Mouse (Mus musculus) forebrain, embryonic 13.5 days (tissue): ENCODE data around the gene Hoxa10. TPM values are rescaled to one million over a fixed set of nuclear protein-coding genes. Genes with fewer than 3 reads are reported as not detected.

ENCODE experiments used
- ATAC-seq: fragments of 200-750 bp; cut with Nextera tagmentation; 2 replicates; pipeline ENCODE4 v1.8.0; 2017
- H3K27ac ChIP-seq: fragments of 300-500 bp; sonication (generic); 2 replicates; pipeline ENCODE4 v1.5.1; 2015; ENCODE audit warnings: inconsistent platforms, mild to moderate bottlenecking, moderate library complexity
- H3K27me3 ChIP-seq: fragments of 300-500 bp; sonication (generic); 2 replicates; pipeline ENCODE4 v1.6.1; 2015; ENCODE audit warnings: mild to moderate bottlenecking, inconsistent platforms
- H3K36me3 ChIP-seq: fragments of 300-500 bp; sonication (generic); 2 replicates; pipeline ENCODE4 v1.6.1; 2015; ENCODE audit warnings: mild to moderate bottlenecking, inconsistent platforms; ENCODE audit not compliant: poor library complexity, severe bottlenecking
- H3K4me1 ChIP-seq: fragments of 300-500 bp; sonication (generic); 2 replicates; pipeline ENCODE4 v1.6.1; 2015; ENCODE audit warnings: inconsistent platforms
- H3K4me2 ChIP-seq: fragments of 300-500 bp; sonication (generic); 2 replicates; pipeline ENCODE4 v1.6.1; 2015; ENCODE audit warnings: inconsistent platforms, mild to moderate bottlenecking, moderate library complexity
- H3K4me3 ChIP-seq: fragments of 300-500 bp; sonication (generic); 2 replicates; pipeline ENCODE4 v1.5.1; 2015; ENCODE audit warnings: mild to moderate bottlenecking, inconsistent platforms
- H3K9ac ChIP-seq: fragments of 300-500 bp; sonication (generic); 2 replicates; pipeline ENCODE4 v1.6.1; 2015; ENCODE audit warnings: mild to moderate bottlenecking, inconsistent platforms
- H3K9me3 ChIP-seq: fragments of 300-500 bp; sonication (generic); replicated peaks from 2 replicates; pipeline ENCODE4 v1.6.1; 2016; ENCODE audit warnings: inconsistent platforms
- WGBS: fragments of 180-500 bp; shearing (Covaris S2); methylation state at CpG from one replicate; pipeline ENCODE4 v1.1.7; 2015; 5-methylcytosine and 5-hydroxymethylcytosine counted together
- polyA plus RNA-seq: library from polyadenylated mRNA; unstranded; fragments of >200 nt; fragmentation: Nextera tagmentation; extraction: Ambion mirVana; gene quantifications from 2 replicates; pipeline ENCODE4 v1.2.1, GENCODE M21; 2015

The Hoxa10 gene
- polyA plus RNA-seq, 1 experiment from 2014 or later, result 0.09 TPM

- Histone ChIP-seq H3K4me3 (no peak overlapping the region), H3K27me3 (peaks cover 100% of the 10 kb centered on the region), H3K36me3 (no peaks in the 10 kb centered on the region), H3K9ac (no peak overlapping the region), H3K4me2 (no peak overlapping the region), H3K27ac (no peak overlapping the region), H3K4me1 (peaks cover 18% of the 10 kb centered on the region), H3K9me3 (no peaks in the 10 kb centered on the region)
- no peak for ATAC-seq
Observed at GRCm38 (mm10) chr6:52207684-52207976, 33.0 kb downstream of the Hoxa10 start.

DNA sequence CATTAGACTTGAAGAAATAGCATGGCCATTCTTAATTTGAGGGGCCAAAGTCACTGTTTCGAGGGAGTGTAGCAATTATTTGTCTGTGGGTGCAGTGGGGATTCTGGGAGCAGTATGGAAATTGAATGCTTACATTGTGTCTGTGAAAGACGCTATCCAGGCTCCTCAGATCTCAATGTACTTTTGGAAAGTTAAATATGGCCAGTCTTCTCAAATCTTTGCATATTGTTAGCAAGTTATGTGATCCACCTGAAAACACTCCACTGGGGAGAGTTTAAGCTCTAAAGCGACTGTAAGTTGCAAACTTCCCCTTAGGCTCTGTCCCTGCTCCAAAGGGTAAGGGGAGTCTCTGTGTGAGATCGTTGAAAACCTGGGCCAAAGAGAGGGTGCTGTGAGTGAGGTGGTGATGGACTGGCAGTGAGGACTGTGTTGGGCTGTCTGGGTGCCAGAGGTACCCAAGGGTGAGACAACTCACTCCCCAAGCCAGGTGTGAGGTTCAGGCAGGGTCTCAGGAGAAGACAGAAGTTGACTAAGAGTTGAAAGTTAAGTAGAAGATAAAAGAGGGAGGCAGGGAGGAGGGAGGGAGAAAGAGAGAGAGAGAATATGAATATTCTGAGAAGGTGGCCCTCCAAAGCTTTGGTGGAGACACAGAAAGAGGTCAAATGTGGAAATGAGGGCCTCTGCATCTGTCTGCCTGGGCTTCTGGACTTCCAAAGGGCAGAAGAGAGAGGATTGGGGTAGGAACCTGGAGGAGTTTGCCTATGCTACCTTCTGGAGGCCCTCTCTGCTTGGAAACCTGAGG, 33.6 kb downstream of the Hoxa10 start:
- no peak overlapping the region for H3K4me2 ChIP-seq
- H3K4me1 ChIP-seq, result peaks cover 18% of the 10 kb centered on the region
- H3K36me3 ChIP-seq, result no peaks in the 10 kb centered on the region
- no peak overlapping the region for H3K9ac ChIP-seq
- H3K4me3 ChIP-seq, result no peak overlapping the region
- H3K27me3 ChIP-seq, result peaks cover 100% of the 10 kb centered on the region
- no peak for ATAC-seq
- H3K27ac ChIP-seq, result no peak overlapping the region
- H3K9me3 ChIP-seq, result no peaks in the 10 kb centered on the region
- WGBS, result under 1% methylated on average over 4 of the region's 4 CpGs

DNA sequence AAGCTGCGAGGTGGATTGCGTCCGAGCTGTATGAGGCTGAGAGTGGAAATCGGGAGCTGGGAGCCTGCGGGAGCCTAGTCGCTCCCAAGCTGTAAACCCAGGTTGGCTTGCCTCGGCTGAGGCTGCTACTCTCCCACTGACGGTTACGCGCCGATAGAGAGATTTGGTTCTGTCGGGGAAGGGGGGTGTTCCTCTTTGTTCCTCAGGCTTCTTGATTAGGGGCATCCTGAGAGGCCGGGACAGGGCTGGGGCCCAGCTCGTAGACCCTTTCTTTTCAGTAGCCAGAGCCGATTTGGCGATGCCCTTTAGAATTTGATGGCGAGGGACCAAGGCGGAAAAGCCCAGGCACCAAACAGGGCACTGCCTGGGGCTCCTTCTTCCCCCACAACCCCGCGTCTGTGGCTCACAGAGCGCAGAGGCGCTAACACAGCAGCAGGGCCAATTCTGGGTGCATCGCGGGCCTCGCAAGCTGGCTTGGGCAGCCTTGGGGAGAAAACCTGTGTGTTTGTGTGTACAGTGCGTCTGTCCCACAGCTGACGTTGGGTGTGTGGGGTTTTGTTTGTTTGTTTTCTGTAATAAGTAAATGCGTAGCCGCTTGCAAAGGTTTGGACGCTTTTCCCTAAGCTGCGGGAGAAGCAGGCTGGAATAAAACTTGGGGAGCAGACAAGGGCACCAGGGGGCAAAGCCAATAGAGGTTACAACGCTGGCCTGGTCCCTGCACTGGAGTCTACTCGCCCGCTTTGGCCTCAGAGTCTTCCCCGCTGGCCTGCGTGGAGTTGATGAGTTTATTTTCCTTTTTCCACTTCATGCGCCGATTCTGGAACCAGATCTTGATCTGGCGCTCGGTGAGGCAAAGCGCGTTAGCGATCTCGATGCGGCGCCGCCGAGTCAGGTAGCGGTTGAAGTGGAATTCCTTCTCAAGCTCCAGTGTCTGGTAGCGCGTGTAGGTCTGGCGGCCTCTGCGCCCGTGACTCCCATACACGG, 34.7 kb downstream of the Hoxa10 start:
- Histone ChIP-seq H3K9ac (no peak overlapping the region), H3K27me3 (peaks cover 100% of the 10 kb centered on the region), H3K9me3 (no peaks in the 10 kb centered on the region), H3K4me3 (no peak overlapping the region), H3K4me2 (no peak overlapping the region), H3K36me3 (no peaks in the 10 kb centered on the region), H3K4me1 (peaks cover 18% of the 10 kb centered on the region), H3K27ac (no peak overlapping the region)
- WGBS, result 1% methylated on average over 55 of the region's 55 CpGs
- ATAC-seq, result no peak

DNA sequence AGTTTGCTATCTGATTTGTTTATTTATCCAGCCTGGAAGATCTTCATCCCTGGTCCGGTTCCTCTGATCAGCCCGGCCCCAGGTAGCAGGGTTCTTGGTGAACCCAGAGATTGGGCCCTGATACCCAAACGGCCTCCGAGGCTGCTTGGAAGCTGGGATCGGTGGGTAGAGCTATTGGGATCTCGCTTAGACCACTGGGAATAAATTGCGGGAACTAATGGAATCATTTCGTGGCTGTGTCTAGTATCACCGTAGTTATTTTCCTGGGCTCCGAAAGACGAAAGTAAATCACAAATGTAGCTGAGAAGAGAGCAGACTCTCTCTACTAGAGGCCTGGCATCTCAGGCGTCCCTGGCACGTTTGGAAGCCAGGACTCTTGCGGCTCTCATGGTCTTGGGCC, 35.4 kb downstream of the Hoxa10 start:
- peaks cover 18% of the 10 kb centered on the region for H3K4me1 ChIP-seq
- no peak overlapping the region for H3K4me3 ChIP-seq
- no peak overlapping the region for H3K4me2 ChIP-seq
- no peak overlapping the region for H3K27ac ChIP-seq
- no peaks in the 10 kb centered on the region for H3K36me3 ChIP-seq
- H3K9me3 ChIP-seq, result no peaks in the 10 kb centered on the region
- peaks cover 100% of the 10 kb centered on the region for H3K27me3 ChIP-seq
- 4% methylated on average over 14 of the region's 14 CpGs for WGBS
- no peak for ATAC-seq
- H3K9ac ChIP-seq, result no peak overlapping the region

- Histone ChIP-seq H3K36me3 (no peaks in the 10 kb centered on the region), H3K27ac (no peak within 1 kb of the TSS), H3K4me3 (peak within 1 kb of the TSS; percentile 16), H3K4me1 (peaks cover 18% of the 10 kb centered on the region), H3K27me3 (peaks cover 100% of the 10 kb centered on the region), H3K9me3 (no peaks in the 10 kb centered on the region), H3K4me2 (peak within 1 kb of the TSS; percentile 34), H3K9ac (no peak within 1 kb of the TSS)
- no peak for ATAC-seq
- under 1% methylated on average over 60 of the region's 65 CpGs for WGBS
Observed at GRCm38 (mm10) chr6:52204050-52204752, 36.5 kb downstream of the Hoxa10 start, which contains the start of gene Hoxa5. Gene Hoxa5 (minus strand): TSS chr6:52204587.

DNA sequence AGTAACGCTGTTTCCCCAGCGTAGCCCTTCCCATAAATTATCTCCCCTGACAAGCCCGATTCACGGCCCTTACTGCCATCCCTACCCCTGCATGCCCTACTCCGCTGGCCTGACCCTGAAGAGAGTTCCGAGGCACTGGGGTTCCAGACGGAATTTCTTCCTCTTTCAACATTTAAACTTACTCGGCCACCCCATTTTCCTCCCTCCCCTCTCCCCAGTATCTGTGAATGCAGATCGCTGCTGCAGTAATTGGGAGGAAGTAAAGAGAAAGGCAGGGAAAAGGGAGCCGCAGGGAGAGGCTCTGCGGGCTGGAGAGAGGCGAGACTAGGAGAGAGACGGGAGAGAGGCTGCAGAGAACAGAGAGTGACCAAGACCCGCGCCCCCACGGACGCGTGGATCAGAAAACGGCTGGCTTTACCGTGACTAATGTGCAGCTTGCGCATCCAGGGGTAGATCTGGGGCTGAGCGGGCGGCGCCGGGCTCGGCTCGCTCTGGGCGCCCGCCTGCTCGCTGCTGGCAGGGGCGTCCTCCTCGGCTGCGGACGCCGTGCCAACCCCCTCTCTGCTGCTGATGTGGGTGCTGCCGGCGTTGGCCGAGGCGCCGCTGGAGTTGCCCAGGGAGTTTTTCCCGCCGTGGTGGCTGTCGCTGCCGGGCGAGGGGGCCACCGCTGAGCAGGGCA, 37.1 kb downstream of the Hoxa10 start:
- no peak overlapping the region for H3K9ac ChIP-seq
- H3K9me3 ChIP-seq, result no peaks in the 10 kb centered on the region
- peak overlapping the region; percentile 34 for H3K4me2 ChIP-seq
- H3K27me3 ChIP-seq, result peaks cover 100% of the 10 kb centered on the region
- 0% methylated on average over 44 of the region's 46 CpGs for WGBS
- peaks cover 14% of the 10 kb centered on the region for H3K4me1 ChIP-seq
- no peak for ATAC-seq
- peak overlapping the region; percentile 16 for H3K4me3 ChIP-seq
- no peaks in the 10 kb centered on the region for H3K36me3 ChIP-seq
- no peak overlapping the region for H3K27ac ChIP-seq

GRCm38 (mm10) chr6:52203121-52203370, 37.6 kb downstream of the Hoxa10 start:
- Histone ChIP-seq H3K9me3 (no peaks in the 10 kb centered on the region), H3K4me3 (no peak overlapping the region), H3K9ac (no peak overlapping the region), H3K4me1 (peaks cover 13% of the 10 kb centered on the region), H3K4me2 (no peak overlapping the region), H3K27ac (no peak overlapping the region), H3K36me3 (no peaks in the 10 kb centered on the region), H3K27me3 (peaks cover 100% of the 10 kb centered on the region)
- WGBS, result under 1% methylated on average over 10 of the region's 10 CpGs
- ATAC-seq, result no peak

DNA sequence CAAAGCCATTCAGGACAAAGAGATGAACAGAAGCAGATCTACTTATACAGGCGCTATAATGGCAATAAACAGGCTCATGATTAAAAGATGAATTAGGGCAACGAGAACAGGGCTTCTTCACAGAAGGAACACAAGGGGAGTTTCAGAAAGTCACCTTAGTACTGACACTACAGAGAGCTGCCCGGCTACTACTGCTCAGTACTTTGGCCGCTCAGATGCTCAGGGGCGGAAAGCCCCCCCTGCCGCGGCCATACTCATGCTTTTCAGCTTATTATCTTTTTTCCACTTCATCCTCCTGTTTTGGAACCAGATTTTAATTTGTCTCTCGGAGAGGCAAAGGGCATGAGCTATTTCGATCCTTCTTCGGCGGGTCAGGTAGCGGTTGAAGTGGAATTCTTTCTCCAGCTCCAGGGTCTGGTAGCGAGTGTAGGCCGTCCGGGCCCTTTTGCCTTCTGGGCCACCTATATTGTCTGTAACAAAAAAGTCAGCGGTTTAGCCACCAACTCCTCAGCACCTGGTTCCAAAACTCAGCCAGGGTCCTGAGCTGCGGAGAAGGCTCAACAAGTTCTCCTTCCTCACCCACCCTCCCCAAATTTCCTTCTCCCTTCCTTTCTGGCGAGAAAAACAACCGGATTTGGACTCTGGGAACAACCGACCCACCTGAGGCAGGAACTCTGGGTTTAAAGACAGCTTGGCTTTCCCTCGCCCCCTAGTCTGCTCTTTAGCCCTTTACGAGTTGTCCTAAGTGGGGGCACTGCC, 38.1 kb downstream of the Hoxa10 start:
- Histone ChIP-seq H3K36me3 (no peaks in the 10 kb centered on the region), H3K27me3 (peaks cover 100% of the 10 kb centered on the region), H3K4me3 (no peak overlapping the region), H3K9me3 (no peaks in the 10 kb centered on the region), H3K4me1 (peaks cover 13% of the 10 kb centered on the region), H3K9ac (no peak overlapping the region), H3K4me2 (no peak overlapping the region), H3K27ac (no peak overlapping the region)
- 1% methylated on average over 22 of the region's 22 CpGs for WGBS
- ATAC-seq, result no peak

DNA sequence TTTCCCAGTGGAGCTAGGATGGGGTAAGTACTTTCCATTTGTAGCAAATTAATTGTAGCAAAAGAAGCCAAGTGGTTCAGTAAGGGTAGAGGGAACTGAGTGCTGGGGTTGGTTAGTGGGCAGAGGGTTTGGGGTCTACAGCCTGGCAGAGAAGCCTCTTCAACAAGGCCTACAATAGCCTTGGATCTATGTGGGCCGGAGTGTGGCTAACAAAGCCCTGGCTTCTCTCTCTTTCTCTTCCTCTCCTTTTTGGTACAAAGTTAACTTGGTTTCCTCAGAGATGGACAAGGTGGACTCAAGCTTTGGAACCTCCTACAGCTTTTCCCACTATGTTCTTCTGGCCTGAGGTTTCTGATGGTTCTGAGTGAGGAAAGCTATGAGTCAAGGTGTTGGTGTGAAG, 39.4 kb downstream of the Hoxa10 start:
- H3K9ac ChIP-seq, result no peak overlapping the region

GRCm38 (mm10) chr6:52200751-52201250, 39.9 kb downstream of the Hoxa10 start:
- Histone ChIP-seq H3K9ac (no peak overlapping the region), H3K4me1 (peaks cover 13% of the 10 kb centered on the region), H3K36me3 (no peaks in the 10 kb centered on the region), H3K4me3 (no peak overlapping the region), H3K4me2 (no peak overlapping the region), H3K27me3 (peaks cover 100% of the 10 kb centered on the region), H3K27ac (no peak overlapping the region), H3K9me3 (no peaks in the 10 kb centered on the region)
- no peak for ATAC-seq
- 5% methylated on average over 10 of the region's 10 CpGs for WGBS

More for the DNA sequence above, 39.4 kb downstream of the Hoxa10 start:
- 4% methylated on average over 1 of the region's 1 CpGs for WGBS
- no peak overlapping the region for H3K4me2 ChIP-seq
- H3K36me3 ChIP-seq, result no peaks in the 10 kb centered on the region
- no peak for ATAC-seq
- H3K27ac ChIP-seq, result no peak overlapping the region
- H3K4me3 ChIP-seq, result no peak overlapping the region
- no peaks in the 10 kb centered on the region for H3K9me3 ChIP-seq
- H3K27me3 ChIP-seq, result peaks cover 100% of the 10 kb centered on the region
- H3K4me1 ChIP-seq, result peaks cover 13% of the 10 kb centered on the region

GRCm38 (mm10) chr6:52200073-52200750, 40.4 kb downstream of the Hoxa10 start:
- Histone ChIP-seq H3K4me1 (peaks cover 13% of the 10 kb centered on the region), H3K4me3 (no peak overlapping the region), H3K27me3 (peaks cover 100% of the 10 kb centered on the region), H3K27ac (no peak overlapping the region), H3K9me3 (no peaks in the 10 kb centered on the region), H3K36me3 (no peaks in the 10 kb centered on the region), H3K9ac (no peak overlapping the region), H3K4me2 (no peak overlapping the region)
- ATAC-seq, result no peak
- under 1% methylated on average over 30 of the region's 30 CpGs for WGBS
